In the genomic region with DNA sequence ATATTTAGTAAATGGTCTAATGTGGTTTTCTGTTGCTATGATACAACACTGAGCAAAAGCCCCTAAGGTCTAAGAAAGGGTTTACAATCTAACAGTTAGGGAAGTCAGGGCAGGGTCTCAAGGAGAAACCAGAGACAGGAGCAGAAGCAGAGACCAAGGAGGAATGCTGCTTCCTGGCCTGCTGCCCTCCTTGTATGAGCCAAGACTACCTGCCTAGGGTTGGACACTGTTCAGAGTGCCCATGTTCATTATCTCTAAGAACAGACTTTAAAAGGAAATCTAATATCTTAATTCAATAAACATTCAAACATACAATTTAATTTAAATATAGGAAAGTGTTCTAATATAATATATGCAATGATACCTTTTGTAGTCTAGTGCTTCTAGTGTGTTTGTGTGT, we compare ENCODE assay signal across 12 mouse cellular contexts.
"Had no signal": no experiment of that assay in that cellular context is flagged by ENCODE, and none has a peak within 500 bp of the region (broad histone marks: within the 10 kb centered on the region; RNA-seq: fewer than 3 reads in every experiment).

No protein-coding gene starts in this region.

- DNase-seq: retina, postnatal 1 day; right cerebral cortex, adult 18-20 months; right cerebral cortex, postnatal 14 days; right cerebral cortex, postnatal 25 days; right cerebral cortex, postnatal 4 days; spleen, adult 18-20 months; thymus, adult 18-20 months; thymus, adult 2 months; thymus, postnatal 14 days; thymus, postnatal 25 days; thymus, postnatal 36 days; thymus, postnatal 4 days had no signal
